Mouse (Mus musculus) lung, postnatal 25 days (tissue): ENCODE measurements around the gene Gpatch2.

Source experiments
- DNase-seq: peaks from one replicate; pipeline ENCODE4 v3.0.0; 2022; ENCODE audit warnings: low spot score

Gene Gpatch2

DNA sequence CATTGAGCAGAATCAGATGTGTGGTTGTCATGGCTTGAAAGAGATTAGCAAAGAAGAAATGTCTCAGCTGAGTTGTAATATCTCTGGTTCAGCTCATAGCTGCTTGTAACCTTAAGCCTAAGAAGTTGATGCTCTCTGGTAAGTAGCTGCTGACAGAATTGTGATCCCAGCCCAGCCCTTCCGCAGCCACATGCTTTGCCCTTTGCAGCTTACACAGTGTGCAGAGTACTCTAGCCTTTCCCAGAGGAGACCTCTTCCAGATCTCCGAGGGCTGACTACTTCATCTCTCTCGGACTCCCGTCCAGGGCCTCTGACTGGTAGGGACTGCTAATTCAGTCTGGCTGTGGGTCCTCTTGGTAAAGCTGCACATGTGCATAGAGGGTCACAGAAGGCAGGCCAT is 92.0 kb downstream of the Gpatch2 start:
- DNase-seq, result no peak

DNA sequence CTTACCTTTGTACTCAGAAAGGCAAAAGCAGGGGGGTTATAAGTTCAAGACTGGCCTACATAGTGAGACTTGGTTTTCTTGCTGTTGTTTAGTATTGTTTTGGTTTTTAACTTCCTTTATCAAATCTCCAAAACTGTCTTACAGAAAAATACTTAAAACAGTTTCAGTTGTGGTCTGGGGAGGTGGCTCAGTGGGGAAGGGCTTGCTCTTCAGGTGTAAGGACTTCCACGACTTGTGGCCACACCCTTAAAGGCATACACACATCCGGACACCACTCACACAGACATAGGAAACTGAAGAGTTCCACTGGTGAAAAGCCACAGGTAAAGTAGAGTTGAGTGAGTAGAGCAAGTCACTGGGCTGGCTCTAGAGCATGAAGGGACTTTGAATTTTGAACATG is 93.2 kb downstream of the Gpatch2 start:
- no peak for DNase-seq

DNA sequence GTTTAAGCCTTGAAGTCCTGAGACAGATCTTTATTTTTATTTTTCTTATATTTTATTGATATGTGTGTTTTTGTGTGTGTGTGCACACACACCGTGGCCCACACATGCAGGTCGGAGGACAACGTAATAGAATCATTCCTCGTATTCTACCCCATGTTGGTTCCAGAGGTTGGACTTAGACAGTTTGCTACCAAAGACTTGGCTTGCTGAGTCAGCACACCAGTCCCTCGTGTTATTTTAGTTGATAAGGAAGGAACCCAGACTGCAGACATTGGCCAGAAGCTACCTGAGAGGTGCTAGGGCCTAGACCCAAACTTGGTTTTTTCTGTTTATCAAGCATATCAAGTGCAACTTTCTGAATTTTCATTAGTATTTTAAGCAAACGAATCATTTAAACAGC is 95.8 kb downstream of the Gpatch2 start:
- no peak for DNase-seq

DNA sequence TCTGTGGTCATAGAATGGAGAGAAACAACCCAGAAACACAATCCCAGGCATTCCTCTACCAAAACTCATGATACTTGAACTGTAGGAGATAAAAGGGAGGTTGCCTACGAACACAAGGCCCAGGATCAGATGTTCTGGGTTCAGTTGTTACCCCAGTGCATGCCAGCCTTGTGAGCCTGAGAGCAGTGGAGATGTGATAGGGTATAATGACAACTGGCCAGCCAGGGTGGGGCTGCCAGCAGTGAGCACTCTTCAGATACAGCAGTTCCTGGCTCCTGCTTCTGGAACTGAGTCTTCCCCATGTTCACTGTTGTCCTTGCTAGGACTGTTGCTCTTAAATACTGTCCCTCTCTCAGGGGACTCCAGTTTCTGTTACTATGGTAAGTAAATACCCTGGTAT is 98.0 kb downstream of the Gpatch2 start:
- no peak for DNase-seq

DNA sequence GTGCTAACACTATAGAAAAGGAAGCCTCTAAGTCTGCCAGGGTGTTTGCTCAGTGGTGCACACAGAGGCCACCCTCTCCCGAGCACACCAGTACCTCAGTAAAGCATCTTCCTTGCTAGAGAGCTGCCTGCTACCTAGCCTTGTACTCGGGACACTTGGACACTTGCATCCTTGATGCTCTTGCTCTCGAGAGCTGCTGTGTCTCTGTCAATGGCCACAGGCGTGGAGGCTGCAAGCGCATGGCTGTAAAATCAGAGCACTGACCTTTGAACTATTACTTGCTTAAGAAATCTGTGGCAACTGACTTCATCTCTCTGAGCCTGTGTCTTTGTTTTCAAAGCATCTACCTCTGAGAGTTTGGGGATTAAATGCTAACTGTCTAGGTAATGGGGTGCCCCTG is 98.5 kb downstream of the Gpatch2 start:
- DNase-seq, result no peak

DNA sequence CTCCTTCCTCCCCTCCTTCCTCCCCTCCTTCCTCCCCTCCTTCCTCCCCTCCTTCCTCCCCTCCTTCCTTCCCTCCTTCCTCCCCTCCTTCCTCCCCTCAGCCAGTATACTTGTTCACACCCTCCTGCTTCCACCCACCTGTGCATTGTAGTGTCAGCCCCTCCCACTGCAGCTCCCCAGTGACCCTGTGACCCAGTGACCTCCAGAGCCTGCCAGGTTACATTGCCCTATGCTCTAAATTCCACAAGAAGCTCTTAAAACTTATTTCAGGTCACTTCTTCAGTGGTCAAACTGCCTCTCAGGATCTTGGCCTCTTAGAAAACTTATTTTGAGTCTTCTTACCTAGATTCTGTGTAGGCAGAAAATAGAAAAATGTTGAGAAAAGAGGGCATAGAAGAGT is 99.2 kb downstream of the Gpatch2 start:
- DNase-seq, result no peak

DNA sequence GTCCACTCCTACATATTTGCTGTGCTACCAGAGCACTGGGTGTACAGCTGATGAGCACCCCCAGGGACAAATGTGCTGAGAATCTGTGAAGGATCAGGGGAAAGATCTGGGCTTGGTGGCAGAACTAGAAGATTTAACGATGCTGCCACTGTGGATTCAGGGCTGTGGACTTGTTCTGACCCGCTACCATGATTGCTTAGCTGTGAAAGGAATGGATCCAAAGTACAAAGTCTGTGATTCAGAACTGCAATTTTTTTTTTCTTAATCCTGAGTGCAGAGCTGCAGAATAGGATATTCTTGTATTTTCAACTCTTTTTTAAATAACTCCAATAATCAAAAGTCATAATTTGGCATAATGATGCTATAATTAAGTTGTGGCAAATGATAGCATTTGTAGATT is 100.5 kb downstream of the Gpatch2 start:
- DNase-seq, result no peak

DNA sequence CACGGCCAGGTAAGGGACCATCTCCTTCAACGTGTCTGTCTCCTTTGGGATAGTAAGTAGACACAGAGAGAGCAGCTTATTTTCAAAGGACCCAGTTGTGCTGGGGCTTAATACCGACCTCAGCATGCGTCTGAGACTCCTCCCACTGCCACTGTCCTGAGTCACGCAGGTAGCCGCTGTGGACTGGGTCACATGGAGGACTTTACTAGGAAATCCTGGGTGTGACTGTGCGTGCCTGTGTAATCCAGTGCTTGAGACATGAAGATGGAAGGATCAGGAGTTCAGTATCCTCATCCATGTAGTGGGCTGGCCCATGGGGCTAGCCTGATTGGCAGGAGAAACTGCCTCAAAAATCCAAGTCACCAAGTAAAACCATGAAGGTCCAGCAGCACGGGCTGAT is 101.2 kb downstream of the Gpatch2 start:
- DNase-seq, result no peak

DNA sequence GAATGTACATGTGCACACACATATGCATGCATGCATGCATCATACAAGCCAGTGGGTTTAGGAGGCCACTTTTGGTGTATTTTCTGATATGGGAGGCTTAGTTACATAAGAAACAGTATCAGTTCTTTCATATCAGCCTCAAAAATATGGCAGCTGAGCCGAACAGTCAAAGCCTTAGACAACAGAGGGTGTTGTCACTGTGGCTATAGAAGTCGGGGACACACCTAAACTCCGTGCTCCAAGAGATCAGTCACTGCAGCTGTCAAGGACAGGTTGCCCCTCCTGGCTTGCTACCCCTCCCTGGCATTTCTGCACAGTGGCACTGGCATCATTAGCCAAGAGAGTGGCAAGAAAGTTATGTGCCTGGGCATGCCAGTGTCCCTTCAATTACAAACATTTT is 106.5 kb downstream of the Gpatch2 start:
- no peak for DNase-seq

DNA sequence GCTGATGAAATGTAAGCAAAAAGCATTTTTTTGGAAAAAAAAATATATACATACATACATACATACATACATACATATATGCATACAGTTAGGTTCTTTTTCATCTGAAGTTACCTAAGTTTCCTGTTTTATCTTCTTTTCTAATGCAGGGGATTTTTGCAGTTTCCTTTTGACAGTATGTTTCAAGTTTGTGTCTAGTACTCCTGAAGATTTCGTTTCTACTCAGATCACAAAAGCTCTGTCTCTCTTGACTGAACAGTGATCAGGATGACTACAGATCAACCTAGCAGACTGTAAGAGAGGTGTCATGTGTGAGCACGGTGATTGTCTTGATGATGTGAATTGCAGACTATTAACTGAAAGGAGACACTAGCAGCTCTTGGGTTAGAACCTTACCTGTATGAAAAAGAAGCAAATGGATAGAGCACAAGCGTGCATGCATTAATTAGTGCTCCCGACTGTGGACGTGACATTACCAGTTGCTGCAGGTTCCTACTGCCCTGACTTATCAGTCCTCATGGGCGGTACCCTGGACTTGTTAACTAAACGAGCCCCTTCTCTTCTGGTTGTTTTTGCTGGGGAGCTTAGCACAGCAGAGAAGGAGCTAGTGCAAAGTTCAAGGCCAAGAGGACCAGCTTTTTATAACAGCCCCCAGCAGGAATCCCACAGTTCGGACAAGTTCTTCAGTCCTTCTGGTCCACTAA is 107.3 kb downstream of the Gpatch2 start:
- no peak for DNase-seq

DNA sequence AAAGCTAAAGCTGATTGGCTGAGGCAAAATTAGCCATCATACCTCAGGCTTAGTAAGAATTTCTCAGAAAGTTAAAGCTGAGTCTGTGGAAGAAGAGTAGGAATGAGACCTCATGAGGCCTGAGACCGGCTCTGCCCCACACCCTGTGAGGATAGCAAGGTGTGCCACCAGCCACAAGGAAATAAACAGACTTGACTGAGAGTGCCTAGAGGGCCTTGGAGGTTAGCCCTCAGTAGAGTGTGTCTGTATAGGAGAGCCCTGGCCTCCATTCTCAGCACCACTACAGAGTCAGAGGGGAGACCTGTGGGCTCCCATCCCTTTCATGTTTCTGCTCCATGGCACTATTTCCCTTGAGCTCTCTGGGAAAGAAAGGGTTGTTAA is 107.9 kb downstream of the Gpatch2 start:
- no peak for DNase-seq

DNA sequence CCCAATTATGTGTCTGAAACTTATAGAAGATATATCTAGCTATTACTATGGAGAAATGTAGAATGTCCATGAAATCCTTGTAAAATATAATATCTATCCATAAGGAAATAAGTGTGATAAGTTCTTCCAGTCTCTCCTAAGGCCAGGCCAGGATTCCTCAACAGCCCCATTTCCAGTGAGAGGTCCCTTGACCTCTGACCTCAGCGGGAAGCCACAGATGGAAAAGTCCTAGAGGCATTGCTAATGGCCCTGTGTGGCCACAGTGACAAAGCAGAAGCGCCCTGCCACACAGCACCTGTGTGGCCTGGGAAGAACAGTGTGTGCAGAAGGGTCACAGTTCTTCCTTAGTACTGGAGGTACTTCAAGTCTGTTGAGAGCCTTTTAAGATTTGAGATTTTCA is 127.2 kb downstream of the Gpatch2 start:
- DNase-seq, result no peak

DNA sequence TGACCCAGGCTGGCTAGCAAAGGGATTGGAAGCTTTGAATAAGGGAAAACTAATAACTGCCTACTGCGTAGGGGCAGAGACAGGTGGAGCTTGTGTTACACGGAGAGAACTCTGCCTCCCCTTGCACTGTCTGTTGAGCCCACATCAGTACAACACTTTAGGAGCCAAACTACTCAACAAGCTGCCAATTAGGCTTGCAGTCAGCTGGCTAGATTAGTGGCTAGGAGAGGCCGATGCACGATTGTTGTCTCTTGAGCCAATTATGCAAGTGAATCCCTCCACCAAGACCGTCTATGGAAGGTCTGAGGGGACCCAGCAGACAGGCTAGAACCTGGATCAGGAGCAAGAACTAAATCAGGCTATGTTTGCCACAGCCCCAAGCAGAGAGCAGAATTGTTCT is 129.8 kb downstream of the Gpatch2 start:
- no peak for DNase-seq

DNA sequence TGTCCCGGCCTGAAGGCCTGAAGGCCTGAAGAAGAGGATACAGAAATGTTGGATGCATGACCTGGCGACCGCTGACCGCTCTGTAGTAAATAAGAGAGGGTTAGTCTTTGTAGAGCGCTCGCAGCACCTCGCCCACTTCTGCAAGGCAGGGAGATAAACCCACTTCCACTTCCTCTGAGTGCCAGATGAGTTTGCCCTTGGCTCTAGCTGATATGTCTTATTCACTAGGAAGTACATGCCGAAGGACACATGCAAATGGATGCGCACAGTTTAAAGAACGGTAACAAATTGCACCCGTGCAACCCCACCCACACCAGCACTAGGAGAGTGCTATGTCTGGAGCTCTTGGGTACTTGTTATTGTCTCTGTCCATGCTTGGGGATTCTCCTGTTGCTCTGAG is 131.6 kb downstream of the Gpatch2 start:
- no peak for DNase-seq

DNA sequence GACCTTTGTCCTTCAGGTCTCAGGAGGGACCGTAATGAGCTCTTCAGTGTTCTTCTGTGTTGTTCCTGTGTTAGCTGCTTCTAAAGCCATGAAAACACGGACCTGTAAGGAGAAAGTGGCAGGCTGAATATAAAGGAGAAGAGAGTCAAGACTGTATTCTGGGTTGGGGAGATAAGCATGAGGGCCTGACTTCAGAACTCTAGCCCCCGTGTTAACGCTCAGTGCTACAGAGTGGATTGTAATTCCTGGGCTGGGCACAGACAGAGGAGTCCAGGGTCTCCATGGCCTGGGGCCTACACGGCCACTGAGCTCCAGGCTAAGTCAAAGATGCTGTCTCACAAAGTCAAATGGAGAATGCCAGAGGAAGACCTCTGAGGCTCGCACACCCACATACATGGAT is 132.3 kb downstream of the Gpatch2 start:
- no peak for DNase-seq

DNA sequence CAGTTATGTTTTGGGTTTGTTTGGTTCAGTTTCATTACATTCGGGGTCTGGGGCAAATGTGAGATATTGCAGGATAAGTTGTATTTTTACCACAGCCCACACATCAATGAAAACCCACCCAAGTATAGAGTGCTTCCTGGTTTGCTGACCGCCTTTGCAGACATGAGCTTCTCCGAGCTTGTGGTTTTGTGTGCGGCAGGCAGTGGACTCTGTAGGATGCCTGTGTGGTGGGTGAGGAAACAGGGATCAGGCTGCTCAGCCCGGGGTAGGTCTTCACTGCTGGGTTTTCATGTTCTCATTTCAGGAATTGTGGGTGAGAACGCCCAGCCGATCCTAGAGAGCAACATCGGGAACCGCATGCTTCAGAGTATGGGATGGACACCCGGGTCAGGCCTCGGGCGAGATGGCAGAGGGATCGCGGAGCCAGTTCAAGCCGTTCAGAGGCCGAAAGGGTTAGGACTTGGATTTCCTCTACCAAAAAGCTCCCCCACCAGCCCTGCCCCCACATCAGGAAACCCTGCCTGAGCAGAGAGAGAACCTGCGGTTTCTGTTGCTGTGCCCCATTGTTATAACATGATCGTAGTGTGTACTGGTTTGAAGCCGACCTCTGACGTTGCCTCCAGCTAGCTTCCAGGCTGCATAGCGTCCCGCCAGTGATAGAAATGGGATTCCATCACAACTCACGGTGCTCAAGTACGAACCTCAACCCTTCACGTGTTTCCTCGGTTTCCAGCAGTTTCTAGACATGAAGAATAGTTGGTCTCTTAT is 132.9 kb downstream of the Gpatch2 start:
- no peak for DNase-seq

DNA sequence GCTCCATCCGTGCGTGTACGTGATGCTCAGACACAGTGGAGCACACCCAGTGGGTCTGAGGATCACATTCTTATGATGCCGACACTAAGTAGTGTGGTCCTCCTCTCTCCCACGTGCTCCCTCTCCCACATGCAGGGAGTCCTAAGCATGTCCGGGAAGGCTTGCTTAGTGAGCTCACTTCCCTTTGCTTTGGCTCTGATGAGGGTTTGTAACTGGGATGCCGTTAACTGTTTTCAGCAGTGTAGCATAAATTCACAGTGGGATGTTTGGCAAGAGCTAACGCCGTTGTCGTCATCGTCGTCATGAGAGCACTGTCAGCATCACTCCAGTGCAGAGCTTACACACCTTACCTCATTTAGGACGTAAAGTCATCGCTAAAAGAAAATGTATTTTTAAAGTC is 133.6 kb downstream of the Gpatch2 start:
- no peak for DNase-seq

DNA sequence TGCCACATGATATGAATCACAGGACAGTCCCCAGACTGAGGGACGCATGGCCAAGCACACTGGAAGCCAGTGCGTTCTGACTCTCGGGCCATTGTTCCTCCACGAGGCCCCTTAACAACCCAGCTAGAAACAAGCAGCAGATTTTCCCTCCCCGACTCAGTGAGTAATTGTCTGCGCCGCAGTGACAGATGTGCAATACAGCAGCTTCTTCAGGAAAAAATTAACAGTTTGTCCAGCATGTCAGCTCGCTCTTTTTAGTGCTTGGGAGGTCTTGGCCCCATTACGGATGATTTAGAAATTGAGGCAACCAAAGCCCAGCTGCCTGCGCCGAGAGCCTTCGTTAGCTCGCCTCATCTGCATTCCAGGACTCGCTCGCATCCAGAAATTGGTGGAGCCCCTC is 140.9 kb downstream of the Gpatch2 start:
- no peak for DNase-seq

DNA sequence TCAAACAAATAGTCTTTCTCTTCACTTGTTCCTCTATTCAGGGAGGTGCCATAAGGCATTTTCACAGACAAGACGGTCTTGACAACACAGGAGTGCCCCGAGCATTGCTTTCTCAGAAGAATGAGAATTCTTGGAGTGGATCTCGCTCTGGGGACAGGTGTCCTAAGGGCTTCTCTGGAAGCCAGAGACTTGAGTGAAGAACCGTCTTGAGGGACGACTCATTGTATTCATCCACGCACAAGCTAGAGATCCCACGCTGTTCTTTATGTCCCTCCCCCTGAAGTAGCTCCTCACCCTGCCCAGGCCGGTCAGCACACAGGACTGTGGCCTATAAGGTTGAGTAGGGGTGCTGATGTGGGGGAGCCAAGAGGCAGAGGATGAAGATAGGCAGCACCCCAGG is 141.6 kb downstream of the Gpatch2 start:
- DNase-seq, result no peak

DNA sequence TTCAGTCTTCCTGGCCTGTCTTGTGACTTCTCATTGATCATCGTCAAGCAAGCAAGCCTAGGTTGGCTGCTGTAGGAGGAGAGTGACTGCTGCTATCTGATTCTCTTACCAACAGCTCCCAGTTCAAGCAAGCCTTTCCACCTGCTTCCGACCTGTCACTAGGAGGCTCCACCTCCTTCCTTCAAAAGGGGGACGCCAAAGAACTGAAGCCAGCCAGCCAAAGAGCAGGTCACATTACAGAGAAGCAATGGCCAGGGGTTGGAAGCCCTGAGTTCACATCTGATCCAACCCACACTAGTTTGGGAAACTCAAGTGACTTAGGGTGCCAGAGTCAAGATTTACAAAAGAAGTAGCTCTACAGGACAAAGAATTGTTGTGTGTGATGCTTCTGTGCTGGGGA is 144.9 kb downstream of the Gpatch2 start:
- DNase-seq, result no peak

DNA sequence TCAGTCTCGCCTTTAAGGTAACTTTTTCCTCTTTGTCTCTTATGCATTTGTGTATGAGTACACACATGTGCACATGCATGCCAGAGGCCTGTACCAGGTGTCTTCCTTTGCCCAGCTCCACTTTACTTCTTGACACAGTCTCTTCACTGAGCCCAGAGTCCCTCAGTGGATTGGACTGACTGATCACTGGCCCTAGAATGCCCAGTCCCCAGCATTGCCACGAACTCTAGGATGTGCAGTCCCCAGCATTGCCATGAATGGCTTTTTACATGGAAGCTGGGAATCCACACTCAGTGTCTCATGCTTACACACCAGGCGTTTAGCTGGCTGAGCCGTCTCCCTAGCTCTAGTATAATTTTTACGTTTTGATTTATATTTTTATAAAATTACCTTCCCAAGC is 147.2 kb downstream of the Gpatch2 start:
- DNase-seq, result no peak

DNA sequence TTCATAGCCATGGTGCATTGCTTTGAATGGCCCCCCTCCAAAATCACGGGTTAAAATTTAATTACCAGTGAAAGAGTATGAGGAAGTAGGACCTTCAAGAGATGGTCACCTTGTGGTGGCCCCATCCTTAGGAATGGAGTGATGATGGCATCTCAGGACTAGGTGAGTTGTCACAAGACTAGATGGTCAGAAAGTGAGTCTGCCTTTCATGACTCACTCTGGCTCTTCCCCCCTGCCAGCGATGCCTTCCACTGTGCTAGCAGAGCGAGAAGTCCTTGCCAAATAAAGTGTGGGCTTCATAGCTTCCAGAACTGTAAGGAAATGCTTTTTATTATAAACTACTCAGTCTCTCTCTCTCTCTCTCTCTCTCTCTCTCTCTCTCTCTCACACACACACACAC is 150.1 kb downstream of the Gpatch2 start:
- DNase-seq, result no peak

DNA sequence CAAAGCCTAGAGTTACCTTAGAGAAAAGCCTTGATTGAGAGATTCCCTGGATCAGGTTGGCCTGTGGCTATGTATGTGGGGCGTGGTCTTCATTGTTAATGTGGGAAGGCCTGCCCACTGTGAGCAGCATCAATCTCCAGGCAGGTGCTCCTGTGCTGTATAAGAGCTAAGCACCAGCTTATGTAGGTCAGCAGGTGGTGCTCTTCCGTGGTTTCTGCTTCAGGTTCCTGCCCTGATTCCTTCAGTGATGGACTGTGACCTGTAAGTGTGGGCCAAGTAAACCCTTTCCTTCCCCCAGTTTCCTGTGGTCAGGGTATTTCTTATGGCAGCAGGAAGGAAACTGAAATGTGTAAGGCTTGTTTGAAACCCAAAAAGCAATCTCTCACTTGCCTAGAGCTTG is 151.5 kb downstream of the Gpatch2 start:
- DNase-seq, result no peak

DNA sequence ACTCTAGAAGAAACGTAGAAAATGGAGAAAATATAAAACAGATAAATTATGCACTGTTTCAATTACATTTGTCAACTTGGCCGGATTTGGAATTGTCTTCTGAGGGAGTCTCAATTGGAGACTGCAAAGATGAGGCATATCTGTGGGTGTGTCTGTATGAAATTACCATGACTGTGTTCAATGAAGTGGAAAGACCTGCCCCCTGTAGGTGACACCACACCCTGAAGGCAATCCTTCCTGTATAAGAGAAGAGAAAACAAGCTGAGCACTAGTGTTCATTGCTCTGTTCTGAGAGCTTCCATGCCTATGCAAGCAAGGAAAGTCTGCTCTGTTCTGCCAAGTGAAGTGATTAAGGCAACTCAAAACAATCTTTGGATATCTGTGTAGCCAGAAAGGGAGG is 153.7 kb downstream of the Gpatch2 start:
- no peak for DNase-seq
